Mouse (Mus musculus) intestine, postnatal 0 days (tissue): ENCODE results near the gene Scfd2. TPM values are rescaled to one million over a fixed set of nuclear protein-coding genes. Genes with fewer than 3 reads are reported as not detected.

Experiments
- ATAC-seq: fragments of 200-750 bp; cut with Nextera tagmentation; 2 replicates; pipeline ENCODE4 v1.8.0; 2017; ENCODE audit warnings: mild to moderate bottlenecking, moderate TSS enrichment, moderate library complexity
- H3K27ac ChIP-seq: fragments of 300-500 bp; sonication (generic); 2 replicates; pipeline ENCODE4 v1.5.1; 2014; ENCODE audit warnings: mild to moderate bottlenecking, low read depth, low read length, moderate library complexity
- H3K27me3 ChIP-seq: fragments of 300-500 bp; sonication (generic); replicated peaks from 2 replicates; pipeline ENCODE4 v1.6.1; 2014; ENCODE audit warnings: low read length, mixed read lengths; ENCODE audit not compliant: control insufficient read depth, insufficient read depth
- H3K36me3 ChIP-seq: fragments of 300-500 bp; sonication (generic); 2 replicates; pipeline ENCODE4 v1.6.1; 2014; ENCODE audit warnings: mild to moderate bottlenecking, moderate library complexity; ENCODE audit not compliant: control insufficient read depth, insufficient read depth
- H3K4me1 ChIP-seq: fragments of 300-500 bp; sonication (generic); replicated peaks from 2 replicates; pipeline ENCODE4 v1.6.1; 2014; ENCODE audit warnings: antibody characterized with exemption, low read length, mixed read lengths; ENCODE audit not compliant: control insufficient read depth, insufficient read depth
- H3K4me2 ChIP-seq: fragments of 300-500 bp; sonication (generic); replicated peaks from 2 replicates; pipeline ENCODE4 v1.6.1; 2014; ENCODE audit warnings: low read depth, mild to moderate bottlenecking, moderate library complexity
- H3K4me3 ChIP-seq: fragments of 300-500 bp; sonication (generic); 2 replicates; pipeline ENCODE4 v1.5.1; 2014; ENCODE audit warnings: low read depth, low read length
- H3K9ac ChIP-seq: fragments of 300-500 bp; sonication (generic); 2 replicates; pipeline ENCODE4 v1.6.1; 2014; ENCODE audit warnings: mild to moderate bottlenecking, low read depth, low read length
- H3K9me3 ChIP-seq: fragments of 300-500 bp; sonication (generic); 2 replicates; pipeline ENCODE4 v1.6.1; 2016; ENCODE audit warnings: mixed run types; ENCODE audit not compliant: control insufficient read depth
- CTCF ChIP-seq: sonication (generic); IDR thresholded peaks from 2 replicates; pipeline ENCODE4 v1.5.1; 2016; ENCODE audit warnings: low read depth, mild to moderate bottlenecking, control low read depth, antibody characterized with exemption, moderate library complexity
- WGBS: fragments of 180-500 bp; shearing (Covaris S2); extraction: QIAGEN DNeasy Blood & Tissue Kit; methylation state at CpG from one replicate; pipeline ENCODE4 v1.1.7; 2014; 5-methylcytosine and 5-hydroxymethylcytosine counted together
- polyA plus RNA-seq: library from polyadenylated mRNA; unstranded; fragments of >200 nt; fragmentation: Nextera tagmentation; extraction: Ambion mirVana; gene quantifications from 2 replicates; pipeline ENCODE4 v1.2.1, GENCODE M21; 2015

Gene Scfd2
- polyA plus RNA-seq, 1 experiment from 2014 or later = 16.8 TPM

DNA sequence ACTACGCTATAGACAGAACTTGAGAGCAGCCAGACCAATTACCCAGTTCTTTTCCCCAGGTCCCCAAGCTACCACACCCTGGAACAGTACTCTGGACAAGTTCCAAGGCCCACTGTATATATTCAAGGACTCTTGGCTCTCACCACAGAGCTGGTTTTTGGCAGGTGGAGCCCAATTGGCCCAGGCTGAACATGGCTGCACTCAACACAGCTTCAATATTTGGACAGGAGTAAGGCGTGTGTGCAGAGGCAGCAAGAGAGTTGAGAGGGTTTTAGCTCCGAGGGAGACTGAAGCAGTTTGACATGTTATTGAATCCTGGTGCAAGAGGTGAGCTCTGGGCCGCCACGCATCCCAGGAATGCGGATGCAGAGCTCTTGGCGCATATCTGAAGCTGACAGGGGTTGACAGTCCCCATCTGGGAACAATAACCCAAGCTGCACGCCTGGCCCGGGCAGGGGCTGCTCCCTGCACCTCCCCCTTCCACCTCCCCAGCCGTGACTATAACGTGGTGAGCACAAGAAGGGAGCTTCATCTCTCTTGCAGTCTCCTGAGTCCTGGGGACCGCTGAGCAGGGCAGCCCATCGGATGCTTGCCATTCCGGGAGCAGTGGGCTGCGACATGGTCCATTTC is 370.1 kb downstream of the Scfd2 start:
- no peak overlapping the region for H3K9ac ChIP-seq
- ATAC-seq = peak; percentile 32
- WGBS = 21% methylated on average over 15 of the region's 15 CpGs
- no peak overlapping the region for H3K4me3 ChIP-seq
- no peaks in the 10 kb centered on the region for H3K27me3 ChIP-seq
- TF ChIP-seq CTCF = no peak
- H3K27ac ChIP-seq = peak overlapping the region; percentile 21; the same call in 1 of the 2 replicates
- no peaks in the 10 kb centered on the region for H3K9me3 ChIP-seq
- peaks cover 6% of the 10 kb centered on the region; the same call in 1 of the 2 replicates for H3K4me1 ChIP-seq
- H3K4me2 ChIP-seq = peak overlapping the region; percentile 33; the same call in 1 of the 2 replicates
- H3K36me3 ChIP-seq = no peaks in the 10 kb centered on the region

DNA sequence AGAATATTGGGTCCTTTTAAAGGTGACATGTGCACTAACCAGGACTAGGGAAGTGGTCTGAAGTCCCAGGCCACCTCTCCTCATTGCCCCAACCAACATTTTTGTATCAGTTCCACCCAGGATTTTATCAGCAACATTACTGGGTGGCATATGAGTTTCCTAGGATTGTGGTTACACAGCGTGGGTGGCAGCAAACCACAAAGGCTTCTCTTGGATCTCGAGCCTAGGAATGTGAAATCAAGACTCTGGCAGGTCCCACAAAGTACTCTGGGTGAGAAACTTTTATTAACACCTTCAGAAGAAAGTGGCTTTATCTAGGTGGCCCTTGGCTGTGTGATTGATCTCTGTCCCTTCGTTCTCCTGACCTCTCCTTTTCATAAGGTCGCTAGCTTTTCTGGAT is 371.2 kb downstream of the Scfd2 start:
- no peak; the same call in 1 of the 2 replicates for ATAC-seq
- no peak overlapping the region for H3K9ac ChIP-seq
- peaks cover 6% of the 10 kb centered on the region; the same call in 1 of the 2 replicates for H3K4me1 ChIP-seq
- 56% methylated on average over 4 of the region's 4 CpGs for WGBS
- H3K9me3 ChIP-seq = no peaks in the 10 kb centered on the region
- no peaks in the 10 kb centered on the region for H3K27me3 ChIP-seq
- no peak overlapping the region for H3K4me2 ChIP-seq
- TF ChIP-seq CTCF = no peak
- no peak overlapping the region for H3K4me3 ChIP-seq
- H3K36me3 ChIP-seq = no peaks in the 10 kb centered on the region
- H3K27ac ChIP-seq = no peak overlapping the region

DNA sequence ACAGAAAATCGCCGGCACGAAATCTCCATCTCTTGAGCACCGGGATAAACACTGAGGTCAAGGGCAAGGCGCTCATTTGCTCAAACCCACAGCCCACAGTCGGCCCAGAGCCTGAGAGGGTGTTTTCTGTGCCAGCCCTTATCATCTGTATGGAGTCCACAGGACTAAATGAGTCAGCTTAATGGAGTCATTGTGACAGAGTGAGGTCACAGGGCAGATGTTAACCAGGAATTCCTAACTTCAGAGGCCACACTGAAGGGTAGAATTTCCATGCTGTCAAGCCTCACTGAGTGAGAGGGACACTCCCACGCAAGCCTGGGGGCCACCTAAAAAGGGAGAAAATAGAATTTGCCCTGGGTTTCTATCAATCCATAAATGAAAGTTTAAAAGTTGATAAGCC is 371.7 kb downstream of the Scfd2 start:
- peaks cover 6% of the 10 kb centered on the region; the same call in 1 of the 2 replicates for H3K4me1 ChIP-seq
- ATAC-seq = peak; percentile 76
- no peak overlapping the region for H3K27ac ChIP-seq
- 39% methylated on average over 7 of the region's 7 CpGs for WGBS
- no peaks in the 10 kb centered on the region for H3K9me3 ChIP-seq
- no peak overlapping the region for H3K9ac ChIP-seq
- no peaks in the 10 kb centered on the region for H3K27me3 ChIP-seq
- H3K4me3 ChIP-seq = no peak overlapping the region
- H3K4me2 ChIP-seq = no peak overlapping the region
- TF ChIP-seq CTCF = no peak
- no peaks in the 10 kb centered on the region for H3K36me3 ChIP-seq

DNA sequence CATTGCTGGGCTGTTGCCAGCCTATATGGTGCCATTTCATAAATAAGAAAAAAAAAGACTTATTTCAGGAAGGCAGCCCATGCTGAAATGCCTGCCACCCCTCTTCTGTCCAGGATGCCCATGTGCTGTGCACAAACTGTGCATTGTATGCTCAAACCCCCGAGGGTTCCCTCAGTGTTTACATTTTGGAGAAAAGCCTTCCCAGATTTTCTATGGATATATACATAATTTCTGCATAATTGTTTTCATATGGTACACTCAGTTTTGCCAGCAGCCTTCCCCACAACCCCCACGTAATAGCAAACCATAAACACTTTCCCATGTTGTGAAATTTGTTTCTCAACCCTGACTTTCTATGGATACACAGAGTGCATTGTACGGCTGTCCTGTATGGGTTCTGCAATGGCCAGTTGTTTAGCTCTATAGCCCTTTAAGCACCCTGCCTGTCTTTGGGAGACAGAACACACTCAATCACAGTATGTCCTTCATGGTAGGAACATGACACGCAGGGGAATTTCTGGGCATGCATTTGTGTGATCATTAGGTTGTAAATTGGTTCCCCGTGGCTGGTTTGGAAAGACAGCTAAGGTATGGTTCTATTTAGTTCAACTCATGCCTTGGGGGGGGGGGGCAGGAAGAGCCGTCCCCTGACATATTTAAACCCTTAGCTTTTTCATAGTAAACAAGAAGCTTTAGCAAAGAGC is 372.5 kb downstream of the Scfd2 start:
- TF ChIP-seq CTCF = no peak
- Histone ChIP-seq H3K4me2 (no peak overlapping the region), H3K27me3 (no peaks in the 10 kb centered on the region), H3K36me3 (no peaks in the 10 kb centered on the region), H3K4me1 (peaks cover 6% of the 10 kb centered on the region; the same call in 1 of the 2 replicates), H3K27ac (no peak overlapping the region), H3K4me3 (no peak overlapping the region), H3K9me3 (no peaks in the 10 kb centered on the region), H3K9ac (no peak overlapping the region)
- 75% methylated on average over 6 of the region's 6 CpGs for WGBS
- ATAC-seq = no peak

DNA sequence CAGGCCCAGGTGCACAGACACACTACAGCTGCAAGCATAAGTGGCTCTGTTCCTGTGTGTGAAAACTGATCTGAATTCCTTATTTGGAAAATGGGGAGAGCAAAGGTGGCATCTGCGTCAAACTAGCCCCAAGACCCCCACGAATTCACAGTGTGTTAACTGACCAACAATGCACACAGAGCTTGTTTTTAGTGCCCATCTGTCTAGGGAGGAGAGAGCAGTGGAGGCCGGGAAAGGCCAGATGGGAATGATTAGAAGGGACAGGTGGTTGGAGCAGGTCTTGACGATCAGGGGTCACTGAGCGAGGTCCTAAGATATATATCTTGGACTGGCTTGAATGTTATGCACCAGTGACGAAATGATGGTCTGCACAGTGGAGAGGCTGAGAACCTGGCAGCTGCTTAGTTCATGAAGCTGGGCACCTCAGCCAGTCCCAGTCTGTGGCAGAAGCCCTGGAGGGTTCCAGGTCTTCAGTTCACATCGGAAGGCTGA is 375.7 kb downstream of the Scfd2 start:
- Histone ChIP-seq H3K9me3 (no peaks in the 10 kb centered on the region), H3K4me1 (no peaks in the 10 kb centered on the region; the same call in 1 of the 2 replicates), H3K36me3 (no peaks in the 10 kb centered on the region), H3K4me3 (no peak overlapping the region), H3K27ac (no peak overlapping the region), H3K27me3 (no peaks in the 10 kb centered on the region), H3K4me2 (no peak overlapping the region), H3K9ac (no peak overlapping the region)
- no peak for ATAC-seq
- WGBS = 73% methylated on average over 7 of the region's 7 CpGs
- no peak for TF ChIP-seq CTCF

Other genes with a start within 250 kb of the Scfd2 start
- 37.7 and 42.0 TPM in 2 replicates for gene Fip1l1, start 3.7 kb upstream of the Scfd2 start, polyA plus RNA-seq
- 5.0 and 5.5 TPM in 2 replicates for gene Lnx1, start 171.2 kb upstream of the Scfd2 start, polyA plus RNA-seq